ENCODE assay signal across 8 mouse cellular contexts in the genomic region with DNA sequence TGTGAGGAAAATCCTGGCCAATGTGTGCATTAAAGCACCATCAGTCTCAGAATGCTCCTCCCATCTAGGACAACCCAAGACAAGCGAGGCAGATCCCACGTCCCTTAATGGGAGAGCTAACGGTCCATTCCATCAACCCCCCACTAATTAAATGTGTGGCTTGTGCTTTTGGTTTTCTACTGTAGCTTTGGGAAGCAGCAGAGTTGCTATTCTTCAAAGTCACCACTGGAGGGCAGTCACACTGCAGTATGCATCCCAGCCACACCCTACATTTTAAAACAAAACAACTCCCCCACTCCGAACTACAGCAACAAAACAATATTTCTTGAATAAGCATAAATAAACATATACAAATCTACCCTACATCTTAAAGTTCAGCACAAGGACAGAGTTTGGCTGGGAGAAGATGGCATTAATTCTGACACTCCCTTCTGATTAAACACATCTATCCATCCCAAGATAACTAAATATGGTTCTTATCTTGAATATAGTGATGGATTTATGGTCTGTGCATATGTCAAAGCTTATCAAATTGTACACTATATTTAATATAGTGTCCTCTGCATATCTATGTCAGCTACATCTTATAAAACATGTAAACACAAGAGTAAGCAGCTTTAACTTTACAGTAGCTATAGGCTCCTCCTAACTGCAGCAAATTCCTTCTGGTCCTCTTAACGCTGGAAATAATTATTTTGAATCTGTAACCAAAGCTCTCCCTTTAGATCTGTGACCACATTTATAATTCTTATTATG.
A peak's percentile ranks its signal among the peaks of the same experiment; 100 is the strongest.
DNase-seq lines count a peak whose midpoint lies in the region; ATAC-seq lines count a peak whose summit lies in the region.

No protein-coding gene starts in this region.

- H3K27ac ChIP-seq in forebrain, embryonic 16.5 days (ENCODE audit: low read length) = no peak overlapping the region

- peak; percentile 52 for ATAC-seq in forebrain, embryonic 16.5 days

- H3K9ac ChIP-seq in forebrain, embryonic 16.5 days (replicated peaks; ENCODE audit: low read depth, low read length) = no peak overlapping the region

- peaks cover 12% of the 10 kb centered on the region for H3K4me1 ChIP-seq in forebrain, embryonic 16.5 days (replicated peaks; ENCODE audit: control insufficient read depth, insufficient read depth, low read length)

- H3K4me2 ChIP-seq in forebrain, embryonic 16.5 days (ENCODE audit: low read length) = no peak overlapping the region

- WGBS in forebrain, embryonic 16.5 days = 13% methylated on average over 5 of the region's 5 CpGs

- H3K27me3 ChIP-seq in forebrain, embryonic 16.5 days (replicated peaks; ENCODE audit: control insufficient read depth, insufficient read depth, low read length) = no peaks in the 10 kb centered on the region

- peak; percentile 25 for DNase-seq in gastrocnemius, adult 18-20 months (ENCODE audit: low spot score)
- DNase-seq in gastrocnemius, postnatal 10 days = no peak
- DNase-seq in 3134 (ENCODE audit: extremely low read depth, insufficient read length, low spot score) (peak; percentile 25), adipocyte (ENCODE audit: low spot score) (peak; percentile 57)
- peak; percentile 61 for DNase-seq in mesoderm, embryonic 11.5 days (ENCODE audit: low read depth, low spot score)
- DNase-seq in spleen, postnatal 36 days (ENCODE audit: low spot score in 2 of 2) = no peak
- no peak for DNase-seq in testis, postnatal 10 days (ENCODE audit: low spot score)

- no peaks in the 10 kb centered on the region for H3K9me3 ChIP-seq in forebrain, embryonic 16.5 days (ENCODE audit: control insufficient read depth, low read length)

- H3K4me3 ChIP-seq in forebrain, embryonic 16.5 days (replicated peaks; ENCODE audit: low read length) = no peak overlapping the region

- no peaks in the 10 kb centered on the region for H3K36me3 ChIP-seq in forebrain, embryonic 16.5 days (ENCODE audit: control insufficient read depth, insufficient read depth)

Comparison
In these comparisons a context has a peak if more than half of its experiments do, and no peak if none do; other contexts are left out.
1. DNase-seq: peak in gastrocnemius, adult 18-20 months (single experiment), 3134 (single experiment), adipocyte (single experiment) and mesoderm, embryonic 11.5 days (single experiment); none in gastrocnemius, postnatal 10 days (single experiment), spleen, postnatal 36 days (0 of 2) and testis, postnatal 10 days (single experiment).